Mouse (Mus musculus) left cerebral cortex, adult 2 months (tissue): ENCODE results near the gene Kctd13. TPM values are rescaled to one million over a fixed set of nuclear protein-coding genes. Genes with fewer than 3 reads are reported as not detected.
"Not testable (repeated sequence)": the region's sequence is repeated elsewhere in the genome, so short reads cannot be mapped to it uniquely, and the experiment has no call there.

ENCODE experiments used
- DNase-seq, 2 experiments: peaks; one replicate each; pipeline ENCODE4 v3.0.0; 2021 to 2022; ENCODE audit warnings: low spot score in 2 of 2, mixed read lengths in 1 of 2; ENCODE audit errors: extremely low spot score in 1 of 2
- H3K27ac ChIP-seq: fragments of 200-600 bp; 2 replicates; pipeline ENCODE4 v1.8.1; 2022
- H3K4me3 ChIP-seq: fragments of 200-600 bp; 2 replicates; pipeline ENCODE4 v1.8.1; 2022
- CTCF ChIP-seq: fragments of 200-600 bp; IDR thresholded peaks from 2 replicates; pipeline ENCODE4 v1.8.1; 2022; ENCODE audit warnings: antibody characterized with exemption, mild to moderate bottlenecking, moderate library complexity
- intact Hi-C: fragments of 180-260 bp; cut with DNase I; formaldehyde crosslinking; loops from one replicate; pipeline ENCODE4 v1.15.1; 2025
- total RNA-seq, 2 experiments: library from RNA; stranded (reverse); gene quantifications; 2 replicates each; pipeline ENCODE4 v1.2.3; 2021

Gene Kctd13
- total RNA-seq, 2 experiments from 2014 or later, result 135 to 146 TPM

GRCm38 (mm10) chr7:126905590-126905989 lies 23.1 kb upstream of the Kctd13 start:
- intact Hi-C loops, result no loop called here
- Histone ChIP-seq H3K27ac (no peak overlapping the region), H3K4me3 (no peak overlapping the region)
- DNase-seq, result no peak
- TF ChIP-seq CTCF, result no peak

- no peak for DNase-seq
- Histone ChIP-seq H3K27ac (no peak overlapping the region), H3K4me3 (no peak overlapping the region)
- TF ChIP-seq CTCF, result no peak
- intact Hi-C loops, result no loop called here
Measured at GRCm38 (mm10) chr7:126914844-126915243, 13.8 kb upstream of the Kctd13 start.

GRCm38 (mm10) chr7:126918356-126918755 lies 10.3 kb upstream of the Kctd13 start:
- H3K4me3 ChIP-seq, H3K27ac ChIP-seq, DNase-seq, intact Hi-C loops: not testable (repeated sequence)

GRCm38 (mm10) chr7:126919973-126920372 lies 8.7 kb upstream of the Kctd13 start:
- intact Hi-C loops, result no loop called here
- H3K27ac ChIP-seq, result no peak overlapping the region
- DNase-seq, result no peak
- no peak overlapping the region for H3K4me3 ChIP-seq
- no peak for TF ChIP-seq CTCF

GRCm38 (mm10) chr7:126921563-126921962 lies 7.1 kb upstream of the Kctd13 start:
- intact Hi-C loops, result no loop called here
- TF ChIP-seq CTCF, result no peak
- no peak for DNase-seq
- H3K27ac ChIP-seq, result no peak overlapping the region
- no peak overlapping the region for H3K4me3 ChIP-seq

- DNase-seq, result no peak
- TF ChIP-seq CTCF, result no peak
- intact Hi-C loops, result no loop called here
- Histone ChIP-seq H3K27ac (peak within 1 kb of the TSS; percentile 77), H3K4me3 (no peak within 1 kb of the TSS)
Measured at GRCm38 (mm10) chr7:126922624-126923060, 6.0 kb upstream of the Kctd13 start, which contains the start of gene Tmem219. TSS of gene Tmem219 (minus strand) at chr7:126922917.

GRCm38 (mm10) chr7:126923999-126924398 lies 4.7 kb upstream of the Kctd13 start:
- DNase-seq, result no peak
- Histone ChIP-seq H3K27ac (peak overlapping the region; percentile 77), H3K4me3 (no peak overlapping the region)
- no peak for TF ChIP-seq CTCF
- intact Hi-C loops, result no loop called here

GRCm38 (mm10) chr7:126926299-126926698 lies 2.4 kb upstream of the Kctd13 start:
- H3K27ac ChIP-seq, result no peak overlapping the region
- TF ChIP-seq CTCF, result no peak
- no peak overlapping the region for H3K4me3 ChIP-seq
- intact Hi-C loops, result loop anchor here (5.0 kb wide), 1 partner anchor 44 kb away; the partner anchor contains the start of gene Taok2
- no peak for DNase-seq

- H3K27ac ChIP-seq, result peak overlapping the region; percentile 80
- intact Hi-C loops, result loop anchor here (5.0 kb wide), 1 partner anchor 47 kb away; the partner anchor contains the start of gene Taok2
- TF ChIP-seq CTCF, result no peak
- peak overlapping the region; percentile 95 for H3K4me3 ChIP-seq
- DNase-seq, result no peak
Measured at GRCm38 (mm10) chr7:126929046-126929445, 367 bp downstream of the Kctd13 start.

GRCm38 (mm10) chr7:126932652-126933051 lies 4.0 kb downstream of the Kctd13 start:
- intact Hi-C loops, result no loop called here
- no peak for TF ChIP-seq CTCF
- no peak for DNase-seq
- Histone ChIP-seq H3K27ac (no peak overlapping the region), H3K4me3 (no peak overlapping the region)

- no peak overlapping the region for H3K4me3 ChIP-seq
- no peak for DNase-seq
- intact Hi-C loops, result no loop called here
- peak overlapping the region; percentile 75 for H3K27ac ChIP-seq
- TF ChIP-seq CTCF, result no peak
Measured at GRCm38 (mm10) chr7:126941171-126941570, 12.5 kb downstream of the Kctd13 start.

- peak overlapping the region; percentile 74 for H3K27ac ChIP-seq
- peak in 1 of 2 experiments; percentile 37 for DNase-seq
- intact Hi-C loops, result no loop called here
- no peak for TF ChIP-seq CTCF
- peak overlapping the region; percentile 21 for H3K4me3 ChIP-seq
Measured at GRCm38 (mm10) chr7:126941801-126942200, 13.1 kb downstream of the Kctd13 start.

GRCm38 (mm10) chr7:126946530-126946929 lies 17.9 kb downstream of the Kctd13 start:
- H3K27ac ChIP-seq, result 0 out of 2 replicates have a peak overlapping the region, but pooled peaks have one; percentile 5
- intact Hi-C loops, result loop anchor here (5.0 kb wide), 1 partner anchor 156 kb away; no protein-coding TSS in a partner anchor

More at GRCm38 (mm10) chr7:126946530-126946929, 17.9 kb downstream of the Kctd13 start:
- H3K4me3 ChIP-seq, result no peak overlapping the region
- TF ChIP-seq CTCF, result peak; percentile 59
- no peak for DNase-seq
